Mouse (Mus musculus): ENCODE measurements at regions not wholly inside any gene's neighbourhood (a gene's known extent, or its start where the extent isn't known, plus 50 kb on each side); places are given as distances from the start of the nearest gene placed in this dataset.

DNA sequence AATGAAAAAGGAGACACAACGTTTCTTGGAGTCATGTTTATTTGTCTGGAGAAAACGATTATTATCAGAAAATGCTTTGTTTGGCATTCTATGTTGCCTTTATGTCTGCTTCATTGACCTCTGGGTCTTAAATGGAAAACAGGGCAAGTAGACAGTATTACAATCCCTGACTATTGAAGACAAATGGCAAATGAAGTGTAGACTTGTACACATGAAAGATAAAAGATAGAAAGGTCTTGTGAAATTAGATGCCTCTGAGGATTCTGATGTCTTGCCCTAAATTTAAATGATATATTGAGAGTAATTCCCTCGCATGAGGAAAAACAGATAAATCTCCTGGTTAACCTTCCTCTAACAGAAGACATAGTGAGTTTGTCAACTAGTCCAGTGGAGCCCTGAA is 1186.7 kb downstream of the Slitrk1 start:
- DNase-seq: no peak

GRCm38 (mm10) chr14:107688349-107688748 is 1225.6 kb downstream of the Slitrk1 start:
- intact Hi-C loops (cut with DNase I): no loop called here
- DNase-seq: no peak

More for the DNA sequence above, 1186.7 kb downstream of the Slitrk1 start:
- intact Hi-C loops (cut with DNase I): no loop called here

DNA sequence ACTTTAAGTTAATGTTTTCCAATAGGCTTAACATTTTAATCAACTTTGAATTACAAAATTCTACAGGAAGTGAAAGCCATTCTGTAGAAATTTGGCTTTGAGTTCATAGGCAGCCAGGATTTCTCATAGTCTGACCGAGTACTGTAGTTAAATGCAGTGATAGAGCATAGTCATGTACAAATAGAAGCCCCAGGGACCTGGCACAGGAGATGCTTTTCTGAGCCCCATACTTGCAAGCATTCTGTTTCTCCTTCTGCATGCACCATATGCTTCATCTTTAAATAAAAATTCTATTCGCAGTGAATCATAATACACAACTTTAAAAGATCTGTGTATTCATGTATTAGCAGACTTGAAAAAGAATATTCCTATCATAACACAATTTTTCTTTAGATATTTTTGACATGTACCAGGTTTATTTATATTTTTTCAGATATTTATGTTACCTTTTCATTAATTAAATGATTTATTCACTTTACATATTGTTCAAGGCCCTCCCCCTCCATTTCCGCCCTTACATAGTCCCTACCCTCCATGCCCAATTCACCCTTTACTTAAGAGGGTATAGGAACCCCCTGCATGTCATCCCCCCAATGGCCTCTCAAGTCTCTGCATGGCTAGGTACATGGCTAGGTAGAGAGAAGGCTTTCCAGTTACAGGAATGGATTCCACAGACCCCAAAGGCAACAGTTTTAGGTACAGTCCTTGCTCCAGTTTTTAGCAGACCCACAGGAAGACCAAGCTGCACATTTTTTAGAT is 1226.5 kb downstream of the Slitrk1 start:
- DNase-seq: no peak
- intact Hi-C loops (cut with DNase I): no loop called here

DNA sequence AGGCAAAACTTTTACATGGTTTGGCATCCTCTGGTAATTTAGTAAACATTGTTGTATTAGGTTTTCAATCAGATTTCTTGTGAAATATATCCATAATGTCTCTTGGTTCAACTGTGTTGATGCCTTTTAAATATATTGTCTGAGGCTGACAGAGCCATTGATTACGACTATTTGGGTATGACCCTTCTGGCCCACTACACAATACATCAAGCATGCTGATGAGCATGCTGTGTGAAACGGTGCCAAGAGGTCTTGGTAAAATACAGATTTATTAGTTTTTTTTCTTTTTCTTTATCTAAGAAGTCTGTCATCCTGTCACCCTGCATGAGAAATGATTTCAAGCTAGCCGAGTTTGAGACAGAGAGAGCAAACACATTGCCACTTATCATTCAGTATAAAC is 1257.4 kb downstream of the Slitrk1 start:
- intact Hi-C loops (cut with DNase I): no loop called here
- no peak for DNase-seq

GRCm38 (mm10) chr14:107615466-107615865 is 1298.5 kb downstream of the Slitrk1 start:
- intact Hi-C loops (cut with DNase I): no loop called here
- DNase-seq: no peak

- intact Hi-C loops (cut with DNase I): no loop called here
- DNase-seq: peak; percentile 6 to 18
Measured at GRCm38 (mm10) chr14:107614348-107614747, 1299.6 kb downstream of the Slitrk1 start.

DNA sequence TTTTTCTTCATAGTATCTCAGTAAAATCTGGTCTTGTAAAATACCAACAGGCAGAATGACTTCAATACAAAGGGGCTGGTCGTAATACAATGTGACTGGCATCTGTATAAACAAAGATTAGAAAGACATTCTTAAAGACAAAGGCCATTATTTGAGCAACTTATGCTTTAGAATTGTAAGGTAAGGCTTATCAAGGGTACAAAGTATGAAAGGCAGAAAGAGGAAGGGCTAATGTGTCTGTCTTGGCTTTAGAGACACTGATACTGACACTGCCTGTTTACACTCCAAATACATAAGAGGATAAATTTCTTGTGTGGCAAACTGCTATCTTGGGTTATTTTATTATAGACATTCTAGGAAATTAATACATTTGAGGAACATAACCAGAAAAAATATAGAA is 1310.8 kb downstream of the Slitrk1 start:
- intact Hi-C loops (cut with DNase I): no loop called here
- no peak for DNase-seq

GRCm38 (mm10) chr14:107586715-107587114 is 1327.2 kb downstream of the Slitrk1 start:
- intact Hi-C loops (cut with DNase I): no loop called here
- DNase-seq: no peak

DNA sequence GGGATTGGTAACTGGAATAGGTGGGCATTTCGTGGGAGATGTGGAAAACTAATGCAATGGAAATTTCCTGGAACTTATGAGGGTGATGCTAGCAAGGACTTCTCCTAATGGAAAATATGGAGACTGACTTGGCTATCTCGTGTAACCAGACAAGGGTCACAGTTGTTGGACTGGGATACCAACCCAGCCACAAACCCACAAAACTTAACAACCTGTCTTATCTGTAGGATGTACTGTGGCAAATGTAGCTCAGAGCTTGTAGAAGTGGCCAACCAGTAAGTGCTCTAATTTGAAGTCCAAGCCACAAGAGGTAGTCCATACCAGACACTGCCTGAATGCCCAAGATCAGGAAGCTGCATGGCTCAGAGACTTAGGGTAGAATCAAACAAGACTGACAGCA is 1329.7 kb downstream of the Slitrk1 start:
- DNase-seq: no peak
- intact Hi-C loops (cut with DNase I): no loop called here

GRCm38 (mm10) chr14:107570676-107571075 is 1343.3 kb downstream of the Slitrk1 start:
- intact Hi-C loops (cut with DNase I): no loop called here

DNA sequence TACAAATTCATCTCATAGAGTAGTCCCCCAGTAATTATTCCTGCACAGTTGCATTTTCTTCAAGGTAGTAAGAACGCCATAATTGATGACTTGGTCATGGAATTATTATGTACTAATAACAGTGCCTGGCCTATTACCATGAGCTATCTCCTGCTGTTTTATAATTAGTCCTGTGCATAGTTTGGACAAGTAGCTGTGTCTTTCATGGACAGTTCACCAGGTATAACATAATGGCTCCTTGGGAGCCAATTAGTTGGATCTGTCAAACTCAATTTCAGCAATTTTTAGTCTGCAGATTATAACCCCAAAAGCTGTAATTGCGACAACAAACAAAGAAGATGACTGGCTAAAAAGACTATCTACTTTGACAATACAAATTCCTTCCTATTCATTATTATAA is 1345.5 kb downstream of the Slitrk1 start:
- DNase-seq: no peak
- intact Hi-C loops (cut with DNase I): no loop called here

More at GRCm38 (mm10) chr14:107570676-107571075, 1343.3 kb downstream of the Slitrk1 start:
- no peak for DNase-seq

Measured in heart, postnatal 14 days (tissue).